Mouse (Mus musculus) right cerebral cortex, postnatal 10 days (tissue): ENCODE results near the gene Olfr1164.

ENCODE experiments used
- DNase-seq, 2 experiments: peaks; one replicate each; pipeline ENCODE4 v3.0.0; 2021; ENCODE audit warnings: low spot score in 2 of 2

Gene Olfr1164

DNA sequence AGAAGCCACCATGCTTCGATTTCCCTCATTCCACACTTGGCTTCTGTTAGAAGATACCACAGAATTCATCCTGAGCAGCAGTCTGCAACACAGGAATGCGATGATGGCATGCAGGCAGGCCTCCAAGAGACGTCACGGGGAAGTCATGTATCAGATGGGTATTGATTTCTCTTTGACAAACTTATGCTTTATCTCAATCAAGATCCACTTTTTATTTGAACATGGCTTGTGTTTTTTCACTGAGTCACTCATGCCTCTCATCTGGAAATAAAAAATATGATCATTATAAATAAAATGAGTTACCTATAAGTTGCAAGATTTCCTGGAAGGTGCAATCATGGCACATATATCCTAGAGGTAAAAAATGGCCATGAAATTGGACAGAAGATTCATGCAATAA, at the start of gene Olfr1164:
Gene Olfr1164, minus strand, starts transcription at position 101 of the 400 bp plus-strand sequence.
- DNase-seq = no peak

- no peak for DNase-seq
Measured at GRCm38 (mm10) chr2:88128172-88128571, 34.4 kb upstream of the Olfr1164 start, which contains the start of gene Olfr1166. Gene Olfr1166 (minus strand): TSS chr2:88128272.

DNA sequence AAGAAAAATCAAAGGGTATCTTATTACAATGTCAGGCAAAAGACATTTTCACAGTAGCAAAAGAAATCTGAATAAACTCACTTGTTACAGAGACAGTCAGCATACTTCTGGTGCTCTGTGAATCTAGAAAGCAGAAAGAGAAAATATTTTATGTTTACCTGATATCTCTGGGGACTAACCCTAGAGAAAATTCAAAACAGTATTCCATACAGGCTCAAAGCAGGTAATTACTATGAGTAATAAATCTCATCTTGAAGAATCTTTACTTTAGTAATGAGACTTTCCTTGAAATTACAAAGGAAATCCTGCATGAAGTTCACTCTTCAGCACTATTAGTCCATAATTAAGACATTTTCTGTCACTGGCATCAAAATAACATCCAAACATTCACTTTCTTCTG, 22.0 kb downstream of the Olfr1164 start, which contains the start of gene Olfr1163:
Gene Olfr1163, minus strand, starts transcription at position 101 of the 400 bp plus-strand sequence.
- DNase-seq = no peak

DNA sequence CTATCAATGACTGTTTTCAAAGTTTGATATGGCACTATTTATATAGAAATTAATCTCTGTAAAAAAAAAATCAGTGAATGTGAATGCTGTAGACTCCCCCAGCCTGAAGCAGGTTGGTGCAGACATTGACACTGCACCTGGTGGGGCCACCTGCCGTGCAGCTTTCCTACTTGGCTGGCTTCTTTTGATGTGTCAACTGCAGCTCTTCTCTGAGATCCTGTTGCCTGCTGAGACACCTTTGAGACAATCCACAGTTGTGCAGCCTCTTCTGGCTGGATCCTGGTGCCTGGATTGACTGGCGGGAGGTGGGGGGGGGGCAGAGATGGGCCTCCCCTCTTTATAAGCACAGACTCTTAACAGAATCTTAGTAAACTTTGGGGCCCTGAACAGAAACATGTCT, 30.2 kb downstream of the Olfr1164 start:
- DNase-seq = no peak

DNA sequence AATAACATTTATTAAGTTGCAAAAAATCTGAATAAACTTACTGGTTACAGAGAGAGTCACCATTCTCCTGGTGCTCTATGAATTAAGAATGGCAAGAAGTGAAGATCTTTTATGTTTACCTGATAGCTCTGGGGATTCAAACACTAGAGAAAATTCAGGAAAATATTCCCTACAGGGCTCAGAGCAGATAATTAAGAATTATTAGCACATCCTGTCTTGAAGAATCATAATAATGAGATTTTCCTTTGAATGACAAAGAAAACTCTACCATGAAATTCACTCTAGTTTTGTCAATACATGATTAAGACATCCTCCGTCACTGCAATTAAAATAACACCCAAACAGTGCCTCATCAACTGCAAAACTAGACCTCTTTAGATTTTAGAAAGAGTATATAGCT, 42.7 kb downstream of the Olfr1164 start, which contains the start of gene Olfr1162:
Gene Olfr1162, minus strand, starts transcription at position 101 of the 400 bp plus-strand sequence.
- DNase-seq = no peak
